21 mouse cellular contexts compared by ENCODE assay signal in the genomic region with DNA sequence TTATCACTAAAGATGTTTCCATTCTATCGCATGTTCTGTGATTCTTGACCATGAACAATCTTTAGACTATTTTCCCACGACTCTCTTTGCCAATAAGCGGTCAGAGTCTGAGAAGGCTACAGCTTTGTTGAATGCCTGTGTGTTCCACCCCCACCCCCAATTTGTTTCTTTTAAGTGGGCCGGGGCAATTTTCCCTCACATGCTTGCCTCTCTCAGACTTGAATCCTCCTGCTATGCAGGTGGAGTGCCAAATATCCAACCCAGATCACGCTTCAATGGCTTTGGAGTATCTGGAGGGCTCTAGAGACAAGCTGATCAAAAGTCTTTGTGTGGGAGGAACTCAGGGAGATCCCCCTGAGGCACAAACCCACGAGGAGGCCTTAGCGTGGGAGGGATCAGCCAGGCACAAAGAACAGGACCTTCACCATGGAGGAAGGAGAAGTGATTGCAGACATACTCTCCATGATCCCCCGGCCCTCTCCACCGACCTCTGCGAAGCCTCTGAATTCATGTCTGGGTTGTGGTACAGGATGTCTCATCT. TPM values are rescaled to one million over a fixed set of nuclear protein-coding genes. Genes with fewer than 3 reads are reported as not detected.
A peak's percentile ranks its signal among the peaks of the same experiment; 100 is the strongest.
DNase-seq lines count a peak whose midpoint lies in the region; ATAC-seq lines count a peak whose summit lies in the region.
"Had no signal": no experiment of that assay in that cellular context is flagged by ENCODE, and none has a peak within 500 bp of the region (broad histone marks: within the 10 kb centered on the region; RNA-seq: fewer than 3 reads in every experiment).

No protein-coding gene starts in this region.

- H3K9me3 ChIP-seq in embryonic facial prominence, embryonic 14.5 days (ENCODE audit: control insufficient read depth, low read length), result no peaks in the 10 kb centered on the region
- H3K9me3 ChIP-seq in embryonic facial prominence, embryonic 10.5 days, result no peaks in the 10 kb centered on the region
- H3K9me3 ChIP-seq in kidney, embryonic 14.5 days (ENCODE audit: control insufficient read depth, low read length), result no peaks in the 10 kb centered on the region
- no peaks in the 10 kb centered on the region for H3K9me3 ChIP-seq in hindbrain, embryonic 10.5 days
- H3K9me3 ChIP-seq: embryonic facial prominence, embryonic 15.5 days; hindbrain, embryonic 13.5 days had no signal

- H3K27ac ChIP-seq in embryonic facial prominence, embryonic 14.5 days (replicated peaks; ENCODE audit: low read depth, low read length), result no peak overlapping the region
- H3K27ac ChIP-seq in embryonic facial prominence, embryonic 10.5 days (replicated peaks), result no peak overlapping the region; the same call in 1 of the 2 replicates
- no peak overlapping the region for H3K27ac ChIP-seq in kidney, embryonic 14.5 days (ENCODE audit: low read depth, low read length)
- no peak overlapping the region for H3K27ac ChIP-seq in hindbrain, embryonic 10.5 days
- H3K27ac ChIP-seq: embryonic facial prominence, embryonic 15.5 days; hindbrain, embryonic 13.5 days had no signal

- 53% methylated on average over 9 of the region's 10 CpGs for WGBS in embryonic facial prominence, embryonic 14.5 days
- WGBS in embryonic facial prominence, embryonic 10.5 days, result 64% methylated on average over 10 of the region's 10 CpGs
- 46% methylated on average over 10 of the region's 10 CpGs for WGBS in kidney, embryonic 14.5 days
- 64% methylated on average over 10 of the region's 10 CpGs for WGBS in hindbrain, embryonic 10.5 days

- no peaks in the 10 kb centered on the region for H3K4me1 ChIP-seq in embryonic facial prominence, embryonic 14.5 days (ENCODE audit: control insufficient read depth, insufficient read depth, low read length)
- H3K4me1 ChIP-seq in embryonic facial prominence, embryonic 10.5 days, result no peaks in the 10 kb centered on the region
- no peaks in the 10 kb centered on the region for H3K4me1 ChIP-seq in kidney, embryonic 14.5 days (ENCODE audit: control insufficient read depth, insufficient read depth, low read length)
- no peaks in the 10 kb centered on the region for H3K4me1 ChIP-seq in hindbrain, embryonic 10.5 days (replicated peaks)
- H3K4me1 ChIP-seq: embryonic facial prominence, embryonic 15.5 days; hindbrain, embryonic 13.5 days had no signal

- H3K9ac ChIP-seq in embryonic facial prominence, embryonic 14.5 days (ENCODE audit: low read depth, low read length), result no peak overlapping the region
- no peak overlapping the region for H3K9ac ChIP-seq in kidney, embryonic 14.5 days (ENCODE audit: low read depth, low read length)
- H3K9ac ChIP-seq: embryonic facial prominence, embryonic 15.5 days; hindbrain, embryonic 13.5 days had no signal

- H3K4me2 ChIP-seq in embryonic facial prominence, embryonic 14.5 days (ENCODE audit: low read depth, low read length), result no peak overlapping the region
- H3K4me2 ChIP-seq in kidney, embryonic 14.5 days (replicated peaks; ENCODE audit: low read depth, low read length), result no peak overlapping the region
- H3K4me2 ChIP-seq: embryonic facial prominence, embryonic 15.5 days; hindbrain, embryonic 13.5 days had no signal

- ATAC-seq in embryonic facial prominence, embryonic 14.5 days (ENCODE audit: low read depth), result no peak
- ATAC-seq in kidney, embryonic 14.5 days (ENCODE audit: low FRiP score, low TSS enrichment), result peak; percentile 64; the same call in 1 of the 2 replicates
- ATAC-seq: CD4-positive, CD25-positive, alpha-beta regulatory T cell, adult 4 months had no signal

- no peaks in the 10 kb centered on the region for H3K36me3 ChIP-seq in embryonic facial prominence, embryonic 14.5 days (ENCODE audit: control insufficient read depth, insufficient read depth, low read length)
- H3K36me3 ChIP-seq in embryonic facial prominence, embryonic 10.5 days (replicated peaks), result no peaks in the 10 kb centered on the region
- H3K36me3 ChIP-seq in kidney, embryonic 14.5 days (ENCODE audit: control insufficient read depth, insufficient read depth, low read length), result no peaks in the 10 kb centered on the region
- no peaks in the 10 kb centered on the region for H3K36me3 ChIP-seq in hindbrain, embryonic 10.5 days
- H3K36me3 ChIP-seq: embryonic facial prominence, embryonic 15.5 days; hindbrain, embryonic 13.5 days had no signal

- DNase-seq in embryonic facial prominence, embryonic 14.5 days (ENCODE audit: low spot score), result peak; percentile 38
- DNase-seq in embryonic facial prominence, embryonic 10.5 days (ENCODE audit: low spot score), result no peak
- DNase-seq in kidney, postnatal 14 days, result no peak
- DNase-seq in ovary, postnatal 36 days (ENCODE audit: low spot score), result peak; percentile 17
- no peak for DNase-seq in ovary, postnatal 14 days (ENCODE audit: low spot score)
- DNase-seq in hindbrain, embryonic 10.5 days (ENCODE audit: low spot score), result no peak
- DNase-seq: adrenal gland, postnatal 36 days; cerebellum, adult 11 months; cerebellum, postnatal 36 days; embryo, embryonic 11 days; gastrocnemius, postnatal 25 days; heart, adult 18-20 months; kidney, adult 18-20 months; layer of hippocampus, postnatal 36 days; lung, postnatal 4 days; midbrain, embryonic 14.5 days; retina, postnatal 1 day had no signal

- H3K4me3 ChIP-seq in embryonic facial prominence, embryonic 14.5 days (ENCODE audit: low read depth, low read length), result no peak overlapping the region
- H3K4me3 ChIP-seq in embryonic facial prominence, embryonic 10.5 days, result no peak overlapping the region
- no peak overlapping the region for H3K4me3 ChIP-seq in kidney, embryonic 14.5 days (ENCODE audit: low read length)
- H3K4me3 ChIP-seq in hindbrain, embryonic 10.5 days, result no peak overlapping the region
- H3K4me3 ChIP-seq: embryonic facial prominence, embryonic 15.5 days; hindbrain, embryonic 13.5 days had no signal

- H3K27me3 ChIP-seq in embryonic facial prominence, embryonic 14.5 days (replicated peaks; ENCODE audit: control insufficient read depth, insufficient read depth, low read length), result no peaks in the 10 kb centered on the region; the same call in 1 of the 2 replicates
- H3K27me3 ChIP-seq in embryonic facial prominence, embryonic 10.5 days (replicated peaks; ENCODE audit: low read depth, poor library complexity, severe bottlenecking), result peaks cover 31% of the 10 kb centered on the region
- H3K27me3 ChIP-seq in kidney, embryonic 14.5 days (ENCODE audit: control insufficient read depth, insufficient read depth, low read length), result no peaks in the 10 kb centered on the region
- H3K27me3 ChIP-seq in hindbrain, embryonic 10.5 days (ENCODE audit: insufficient read depth, poor library complexity, severe bottlenecking), result peaks cover 10% of the 10 kb centered on the region
- H3K27me3 ChIP-seq: embryonic facial prominence, embryonic 15.5 days; hindbrain, embryonic 13.5 days had no signal

RNA-seq across cellular contexts. Expression of gene Mid1ip1, which starts 48.7 kb away (rescaled TPM):
- polyA plus RNA-seq in embryonic facial prominence, embryonic 14.5 days (2014; fragmentation: Nextera tagmentation; extraction: Ambion mirVana), result 29.2 and 29.8 TPM in 2 replicates
- 30.2 and 31.9 TPM in 2 replicates for polyA plus RNA-seq in embryonic facial prominence, embryonic 10.5 days (2016; fragmentation: Nextera tagmentation; extraction: Ambion mirVana)
- 23.3 and 36.8 TPM in 2 replicates for polyA plus RNA-seq in kidney, embryonic 14.5 days (2014; fragmentation: Nextera tagmentation; extraction: Ambion mirVana)
- 42.9 and 49.6 TPM in 2 replicates for polyA plus RNA-seq in hindbrain, embryonic 10.5 days (2016; fragmentation: Nextera tagmentation; extraction: Ambion mirVana)

Comparison
In these comparisons a context has a peak if more than half of its experiments do, and no peak if none do; other contexts are left out.
1. DNase-seq: peak in embryonic facial prominence, embryonic 14.5 days (single experiment) and ovary, postnatal 36 days (single experiment); none in embryonic facial prominence, embryonic 10.5 days (single experiment), kidney, postnatal 14 days (single experiment), ovary, postnatal 14 days (single experiment) and hindbrain, embryonic 10.5 days (single experiment).